Mouse (Mus musculus): ENCODE data around the gene Acsl3. TPM values are rescaled to one million over a fixed set of nuclear protein-coding genes. Genes with fewer than 3 reads are reported as not detected.
A peak's percentile ranks its signal among the peaks of the same experiment; 100 is the strongest.

The Acsl3 gene
- polyA plus RNA-seq, 1 experiment from 2014 or later: 109 TPM

DNA sequence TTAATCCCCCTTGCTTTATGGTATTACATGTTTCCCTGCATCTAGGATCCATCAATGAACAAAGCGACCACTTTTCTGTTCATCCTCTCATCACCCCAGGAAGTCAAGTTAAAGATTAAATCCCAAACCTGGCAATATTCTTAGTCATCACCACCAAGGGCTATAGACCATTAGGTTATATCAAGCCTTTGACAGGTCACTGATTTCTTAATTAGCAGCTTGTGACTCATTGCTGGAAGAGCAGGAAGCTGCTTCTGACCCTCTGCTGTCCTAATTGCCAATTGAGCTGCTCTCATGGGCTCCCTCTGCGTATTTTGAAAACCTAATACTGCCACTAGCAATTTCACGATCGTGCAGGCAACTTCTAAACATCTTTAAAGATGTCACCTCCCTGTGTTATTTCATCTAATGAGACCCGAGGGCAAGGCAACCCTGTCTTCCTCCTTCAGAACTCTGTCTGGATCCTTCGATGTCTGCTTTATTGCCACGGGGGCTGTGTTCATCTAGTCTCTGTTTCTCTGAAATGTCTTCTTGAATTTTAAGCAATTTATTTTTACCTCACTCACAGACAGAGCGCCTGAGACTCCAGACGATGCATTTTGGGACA lies 72.6 kb downstream of the Acsl3 start:
- H3K4me3 ChIP-seq (replicated peaks; ENCODE audit: low read length): no peak overlapping the region
- no peak overlapping the region for H3K27ac ChIP-seq
- WGBS: 72% methylated on average over 9 of the region's 9 CpGs
- no peak for DNase-seq (ENCODE audit: low spot score)
- H3K4me1 ChIP-seq (replicated peaks; ENCODE audit: control insufficient read depth, insufficient read depth, low read length): peaks cover 6% of the 10 kb centered on the region; the same call in 1 of the 2 replicates
- H3K9me3 ChIP-seq (ENCODE audit: control insufficient read depth, low read length): no peaks in the 10 kb centered on the region
- ATAC-seq (ENCODE audit: low FRiP score): no peak
- H3K36me3 ChIP-seq (replicated peaks; ENCODE audit: control insufficient read depth, insufficient read depth): no peaks in the 10 kb centered on the region
- no peak overlapping the region for H3K9ac ChIP-seq
- no peak overlapping the region for H3K4me2 ChIP-seq (replicated peaks)
- H3K27me3 ChIP-seq (ENCODE audit: control insufficient read depth, insufficient read depth, low read length): no peaks in the 10 kb centered on the region

DNA sequence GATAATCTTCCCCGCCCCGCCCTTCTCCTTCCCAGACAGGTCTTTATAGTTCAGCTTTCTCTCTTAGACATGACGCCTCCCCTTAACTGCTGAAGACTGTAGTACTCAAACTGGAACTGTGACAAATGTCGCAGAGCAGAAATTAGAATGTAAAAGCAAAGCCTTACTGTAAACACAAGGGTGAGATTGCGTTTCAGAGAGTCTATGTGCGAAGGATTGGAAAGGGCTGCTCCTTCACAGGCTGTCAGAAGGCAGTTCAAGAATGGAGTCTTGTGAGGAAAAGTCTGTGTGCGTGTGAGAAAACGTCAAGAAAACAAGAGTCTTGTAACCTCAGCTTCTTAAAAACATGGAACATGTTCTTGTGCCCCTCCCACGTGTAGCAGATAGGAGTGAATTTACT lies 74.7 kb downstream of the Acsl3 start:
- Histone ChIP-seq H3K27me3 (ENCODE audit: control insufficient read depth, insufficient read depth, low read length) (no peaks in the 10 kb centered on the region), H3K36me3 (replicated peaks; ENCODE audit: control insufficient read depth, insufficient read depth) (no peaks in the 10 kb centered on the region), H3K9ac (no peak overlapping the region), H3K27ac (no peak overlapping the region), H3K4me1 (replicated peaks; ENCODE audit: control insufficient read depth, insufficient read depth, low read length) (no peaks in the 10 kb centered on the region), H3K9me3 (ENCODE audit: control insufficient read depth, low read length) (no peaks in the 10 kb centered on the region), H3K4me3 (replicated peaks; ENCODE audit: low read length) (no peak overlapping the region), H3K4me2 (replicated peaks) (no peak overlapping the region)
- no peak for ATAC-seq (ENCODE audit: low FRiP score)
- no peak for DNase-seq (ENCODE audit: low spot score)
- WGBS: 92% methylated on average over 9 of the region's 9 CpGs

DNA sequence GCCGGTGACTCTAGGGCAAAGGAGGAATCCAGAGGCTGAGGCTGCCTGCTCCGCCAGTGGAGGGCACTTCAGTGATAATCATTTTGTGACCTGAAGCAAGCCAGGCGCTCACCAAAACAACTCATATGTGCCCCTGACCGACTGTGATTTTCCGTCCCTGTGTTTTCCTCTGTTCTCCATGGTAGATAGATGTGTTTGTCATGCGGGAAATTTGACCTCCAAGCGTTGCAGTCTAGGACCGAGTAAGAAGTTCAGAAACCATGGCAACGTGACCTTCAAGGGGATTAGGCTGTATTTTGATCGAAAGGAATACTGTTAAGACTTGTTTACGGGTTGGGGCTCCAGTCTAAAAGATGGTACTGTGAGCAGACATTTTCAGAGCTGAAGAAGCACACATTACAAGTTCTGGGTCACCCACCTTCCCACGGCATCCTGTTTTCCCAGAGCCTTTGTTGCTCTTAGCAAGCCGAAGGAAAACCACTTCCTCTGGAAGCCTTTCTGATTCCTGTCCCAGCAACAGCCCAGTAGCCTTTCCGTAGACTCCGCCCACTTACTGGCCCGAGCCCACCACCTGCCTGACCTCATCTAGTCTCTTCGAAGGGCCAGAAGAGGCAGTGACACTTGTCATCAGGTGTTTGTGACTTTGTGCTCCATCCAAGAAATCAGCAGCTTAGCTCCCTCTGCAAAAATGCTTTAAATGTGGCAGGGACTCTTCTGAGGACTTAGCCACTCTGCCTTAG lies 76.8 kb downstream of the Acsl3 start:
- no peaks in the 10 kb centered on the region for H3K4me1 ChIP-seq (replicated peaks; ENCODE audit: control insufficient read depth, insufficient read depth, low read length)

DNA sequence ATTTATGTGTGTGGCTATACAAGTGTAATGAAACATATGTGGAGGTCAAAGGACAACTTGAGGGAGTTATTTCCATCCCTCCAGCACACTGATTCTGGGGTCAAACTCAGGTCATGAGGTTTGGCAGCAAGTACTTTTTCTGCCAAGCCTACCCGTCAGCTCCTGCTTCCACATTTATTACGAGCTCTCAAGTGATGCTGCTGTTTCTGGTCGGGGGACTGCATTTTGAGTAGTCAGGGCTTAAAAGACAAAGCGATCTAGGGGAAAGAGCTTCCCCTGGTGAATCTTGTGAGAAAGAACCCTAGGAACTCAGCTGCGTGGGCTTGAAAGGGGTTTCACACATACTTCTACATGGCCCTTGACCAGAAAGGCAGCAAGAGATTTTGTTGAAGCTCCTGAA lies 80.0 kb downstream of the Acsl3 start:
- ATAC-seq (ENCODE audit: low FRiP score) (no peak), DNase-seq (ENCODE audit: low spot score) (no peak)
- Histone ChIP-seq H3K36me3 (replicated peaks; ENCODE audit: control insufficient read depth, insufficient read depth) (no peaks in the 10 kb centered on the region), H3K27me3 (ENCODE audit: control insufficient read depth, insufficient read depth, low read length) (no peaks in the 10 kb centered on the region), H3K27ac (no peak overlapping the region), H3K4me1 (replicated peaks; ENCODE audit: control insufficient read depth, insufficient read depth, low read length) (no peaks in the 10 kb centered on the region), H3K4me3 (replicated peaks; ENCODE audit: low read length) (no peak overlapping the region), H3K9me3 (ENCODE audit: control insufficient read depth, low read length) (no peaks in the 10 kb centered on the region), H3K4me2 (replicated peaks) (no peak overlapping the region), H3K9ac (no peak overlapping the region)
- WGBS: 63% methylated on average over 5 of the region's 5 CpGs

More for the DNA sequence above, 76.8 kb downstream of the Acsl3 start:
- Histone ChIP-seq H3K27ac (no peak overlapping the region), H3K9me3 (ENCODE audit: control insufficient read depth, low read length) (no peaks in the 10 kb centered on the region), H3K9ac (no peak overlapping the region), H3K4me2 (replicated peaks) (no peak overlapping the region), H3K36me3 (replicated peaks; ENCODE audit: control insufficient read depth, insufficient read depth) (no peaks in the 10 kb centered on the region), H3K4me3 (replicated peaks; ENCODE audit: low read length) (no peak overlapping the region), H3K27me3 (ENCODE audit: control insufficient read depth, insufficient read depth, low read length) (no peaks in the 10 kb centered on the region)
- WGBS: 69% methylated on average over 17 of the region's 17 CpGs
- no peak for ATAC-seq (ENCODE audit: low FRiP score)
- no peak for DNase-seq (ENCODE audit: low spot score)

DNA sequence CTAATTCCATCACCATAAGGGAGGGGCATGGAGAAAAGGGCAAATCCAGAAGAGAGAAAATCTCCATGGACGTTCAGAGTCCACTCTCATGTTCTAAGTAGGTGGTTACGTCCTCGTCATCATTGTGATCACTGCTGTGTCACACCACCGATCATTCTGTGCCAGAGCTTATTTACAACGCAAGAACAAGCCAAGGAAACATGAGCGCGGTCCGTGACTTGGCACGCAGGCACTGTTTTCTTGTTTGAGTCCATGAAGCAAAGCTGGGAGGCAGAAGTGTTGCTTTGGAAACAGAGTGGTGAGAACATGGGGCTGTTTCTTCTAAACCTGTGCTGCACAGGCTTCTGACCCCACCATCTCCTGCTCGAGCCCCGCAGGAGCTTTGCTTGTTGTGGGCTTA lies 83.1 kb downstream of the Acsl3 start:
- WGBS: 91% methylated on average over 11 of the region's 11 CpGs
- DNase-seq (ENCODE audit: low spot score): no peak
- no peak for ATAC-seq (ENCODE audit: low FRiP score)

DNA sequence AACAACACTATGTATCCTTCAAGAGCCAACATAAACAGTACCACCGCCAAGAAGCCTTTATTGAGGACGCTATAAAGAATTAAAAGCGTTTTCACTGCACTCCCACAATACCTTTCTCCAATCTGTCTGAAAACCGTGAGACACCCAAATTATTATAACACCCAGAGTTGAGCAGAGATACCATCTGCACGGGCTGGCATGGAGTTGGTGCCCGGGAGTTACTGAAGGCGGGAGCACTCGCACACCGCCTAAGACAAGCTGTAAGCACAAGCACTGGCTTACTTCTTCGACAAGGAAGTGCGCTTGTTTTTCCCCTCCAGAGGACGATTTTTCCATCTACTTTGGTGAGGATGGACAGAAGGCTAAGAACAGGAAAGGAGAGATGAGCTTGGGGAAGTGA lies 84.6 kb downstream of the Acsl3 start:
- Histone ChIP-seq H3K36me3 (replicated peaks; ENCODE audit: control insufficient read depth, insufficient read depth) (no peaks in the 10 kb centered on the region), H3K27me3 (ENCODE audit: control insufficient read depth, insufficient read depth, low read length) (no peaks in the 10 kb centered on the region)
- DNase-seq (ENCODE audit: low spot score): no peak

More for the DNA sequence above, 83.1 kb downstream of the Acsl3 start:
- Histone ChIP-seq H3K9me3 (ENCODE audit: control insufficient read depth, low read length) (no peaks in the 10 kb centered on the region), H3K36me3 (replicated peaks; ENCODE audit: control insufficient read depth, insufficient read depth) (no peaks in the 10 kb centered on the region), H3K4me2 (replicated peaks) (no peak overlapping the region), H3K27ac (no peak overlapping the region), H3K4me1 (replicated peaks; ENCODE audit: control insufficient read depth, insufficient read depth, low read length) (peaks cover 5% of the 10 kb centered on the region; the same call in 1 of the 2 replicates), H3K9ac (no peak overlapping the region), H3K4me3 (replicated peaks; ENCODE audit: low read length) (no peak overlapping the region), H3K27me3 (ENCODE audit: control insufficient read depth, insufficient read depth, low read length) (no peaks in the 10 kb centered on the region)

DNA sequence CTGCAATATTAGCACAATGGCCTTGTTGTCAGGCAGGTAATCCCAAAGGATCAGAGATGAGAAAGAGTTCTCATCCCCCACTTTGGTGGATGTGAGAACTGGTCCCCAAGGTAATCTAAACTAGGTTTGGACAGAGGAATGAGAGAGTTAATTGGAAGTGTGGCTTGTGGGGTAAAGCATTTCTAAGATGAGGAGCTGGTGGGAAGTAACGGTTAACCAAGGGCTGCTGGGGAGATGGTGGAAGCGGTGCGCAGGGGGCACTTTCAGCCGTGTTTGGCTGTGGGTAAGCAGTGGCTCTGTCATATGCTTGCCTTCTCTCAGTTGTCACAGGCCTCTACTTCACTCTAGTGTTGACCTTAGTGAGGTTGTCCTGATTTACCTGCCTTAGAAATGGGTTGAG lies 85.7 kb downstream of the Acsl3 start:
- no peak for ATAC-seq (ENCODE audit: low FRiP score)
- no peak for DNase-seq (ENCODE audit: low spot score)
- Histone ChIP-seq H3K4me1 (replicated peaks; ENCODE audit: control insufficient read depth, insufficient read depth, low read length) (peaks cover 5% of the 10 kb centered on the region; the same call in 1 of the 2 replicates), H3K9ac (no peak overlapping the region), H3K36me3 (replicated peaks; ENCODE audit: control insufficient read depth, insufficient read depth) (no peaks in the 10 kb centered on the region), H3K4me3 (replicated peaks; ENCODE audit: low read length) (no peak overlapping the region), H3K27ac (no peak overlapping the region), H3K9me3 (ENCODE audit: control insufficient read depth, low read length) (no peaks in the 10 kb centered on the region), H3K4me2 (replicated peaks) (no peak overlapping the region), H3K27me3 (ENCODE audit: control insufficient read depth, insufficient read depth, low read length) (no peaks in the 10 kb centered on the region)
- WGBS: 89% methylated on average over 4 of the region's 4 CpGs

More for the DNA sequence above, 84.6 kb downstream of the Acsl3 start:
- WGBS: 91% methylated on average over 12 of the region's 12 CpGs
- Histone ChIP-seq H3K9me3 (ENCODE audit: control insufficient read depth, low read length) (no peaks in the 10 kb centered on the region), H3K4me2 (replicated peaks) (no peak overlapping the region), H3K9ac (no peak overlapping the region), H3K4me1 (replicated peaks; ENCODE audit: control insufficient read depth, insufficient read depth, low read length) (peaks cover 5% of the 10 kb centered on the region; the same call in 1 of the 2 replicates), H3K27ac (no peak overlapping the region), H3K4me3 (replicated peaks; ENCODE audit: low read length) (no peak overlapping the region)
- ATAC-seq (ENCODE audit: low FRiP score): no peak

DNA sequence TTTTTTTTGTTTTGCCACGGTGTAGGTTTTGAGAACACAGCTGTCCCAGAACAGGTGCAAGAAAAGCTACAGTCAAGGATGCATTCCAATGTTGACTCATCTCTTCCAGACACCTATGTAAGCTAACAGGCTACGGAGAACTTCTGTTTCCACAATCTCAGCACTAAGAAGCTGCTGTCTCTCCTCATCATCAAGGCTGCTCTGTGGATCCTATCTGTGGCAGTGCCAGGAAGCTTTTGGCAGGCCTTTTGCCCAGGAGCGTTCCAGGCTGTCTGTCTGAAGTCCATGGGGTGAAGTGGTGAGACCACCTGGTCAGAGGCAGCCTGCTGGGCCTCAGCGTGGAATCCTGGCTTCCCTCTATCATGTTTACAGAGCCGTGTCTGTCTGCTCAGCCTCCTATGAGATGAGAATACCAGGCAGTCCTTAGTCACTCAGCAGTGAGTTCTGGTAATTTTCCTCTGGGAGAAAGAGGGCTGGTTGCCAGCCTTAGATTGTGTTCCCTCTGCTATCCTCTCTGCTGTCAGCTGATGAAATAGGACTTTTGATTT lies 87.7 kb downstream of the Acsl3 start:
- H3K36me3 ChIP-seq (replicated peaks; ENCODE audit: control insufficient read depth, insufficient read depth): no peaks in the 10 kb centered on the region
- no peaks in the 10 kb centered on the region for H3K9me3 ChIP-seq (ENCODE audit: control insufficient read depth, low read length)
- peak overlapping the region; percentile 61; the same call in 1 of the 2 replicates for H3K27ac ChIP-seq
- H3K4me1 ChIP-seq (replicated peaks; ENCODE audit: control insufficient read depth, insufficient read depth, low read length): peaks cover 5% of the 10 kb centered on the region; the same call in 1 of the 2 replicates
- DNase-seq (ENCODE audit: low spot score) (no peak), ATAC-seq (ENCODE audit: low FRiP score) (peak; percentile 51; the same call in 1 of the 2 replicates)
- H3K4me3 ChIP-seq (replicated peaks; ENCODE audit: low read length): no peak overlapping the region
- no peak overlapping the region for H3K9ac ChIP-seq
- H3K4me2 ChIP-seq (replicated peaks): no peak overlapping the region
- no peaks in the 10 kb centered on the region for H3K27me3 ChIP-seq (ENCODE audit: control insufficient read depth, insufficient read depth, low read length)
- 46% methylated on average over 5 of the region's 5 CpGs for WGBS
